Mouse (Mus musculus): ENCODE results near the gene Itgb7. TPM values are rescaled to one million over a fixed set of nuclear protein-coding genes. Genes with fewer than 3 reads are reported as not detected.

Itgb7 gene
- polyA plus RNA-seq, 1 experiment, result 2.0 TPM

GRCm38 (mm10) chr15:102208092-102208561, 23.6 kb downstream of the Itgb7 start:
- Histone ChIP-seq H3K4me3 (no peak overlapping the region), H3ac (ENCODE audit: control insufficient read depth, insufficient read length) (no peak overlapping the region), H3K79me2 (ENCODE audit: control insufficient read depth, insufficient read depth) (peaks cover 37% of the 10 kb centered on the region), H3K36me3 (ENCODE audit: control insufficient read depth, insufficient read depth) (peaks cover 59% of the 10 kb centered on the region), H3K4me2 (ENCODE audit: low read depth) (no peak overlapping the region), H3K27me3 (ENCODE audit: control insufficient read depth, insufficient read depth, insufficient read length) (no peaks in the 10 kb centered on the region)
- TF ChIP-seq SRF (IDR thresholded peaks at IDR 0.05; ENCODE audit: control insufficient read depth, insufficient read length, low read depth) (no peak), E2F4 (IDR thresholded peaks at IDR 0.05; ENCODE audit: insufficient read depth) (no peak), MAX (IDR thresholded peaks at IDR 0.05; ENCODE audit: low read depth) (no peak), TCF3 (IDR thresholded peaks at IDR 0.05; ENCODE audit: insufficient read length, low read depth) (no peak)

- H3K4me2 ChIP-seq (ENCODE audit: low read depth), result no peak overlapping the region
- H3K27me3 ChIP-seq (ENCODE audit: control insufficient read depth, insufficient read depth, insufficient read length), result no peaks in the 10 kb centered on the region
- peaks cover 37% of the 10 kb centered on the region for H3K79me2 ChIP-seq (ENCODE audit: control insufficient read depth, insufficient read depth)
- H3ac ChIP-seq (ENCODE audit: control insufficient read depth, insufficient read length), result no peak overlapping the region
- H3K4me3 ChIP-seq, result no peak overlapping the region
- H3K36me3 ChIP-seq (ENCODE audit: control insufficient read depth, insufficient read depth), result peaks cover 52% of the 10 kb centered on the region
- TF ChIP-seq E2F4 (IDR thresholded peaks at IDR 0.05; ENCODE audit: insufficient read depth) (no peak), MYOG (IDR thresholded peaks at IDR 0.05; ENCODE audit: control insufficient read depth in 1 of 3, insufficient read depth in 1 of 3, insufficient read length in 2 of 3, low read depth in 2 of 3) (no peak), POLR2A (IDR thresholded peaks at IDR 0.05; ENCODE audit: insufficient read length, low read depth) (no peak), TCF3 (IDR thresholded peaks at IDR 0.05; ENCODE audit: insufficient read length, low read depth) (no peak), SRF (IDR thresholded peaks at IDR 0.05; ENCODE audit: control insufficient read depth, insufficient read length, low read depth) (no peak), MYOD1 (IDR thresholded peaks at IDR 0.05; ENCODE audit: control insufficient read depth in 1 of 3, insufficient read length in 2 of 3, low read depth in 2 of 3) (no peak), CEBPB (IDR thresholded peaks at IDR 0.05; ENCODE audit: insufficient read depth, poor library complexity, severe bottlenecking) (no peak), REST (IDR thresholded peaks at IDR 0.05; ENCODE audit: insufficient read depth, insufficient read length) (no peak), TCF12 (IDR thresholded peaks at IDR 0.05; ENCODE audit: insufficient read depth, poor library complexity, severe bottlenecking) (no peak)
Observed at GRCm38 (mm10) chr15:102207351-102207750, 24.4 kb downstream of the Itgb7 start.

GRCm38 (mm10) chr15:102205779-102206178, 26.0 kb downstream of the Itgb7 start:
- Histone ChIP-seq H3ac (ENCODE audit: control insufficient read depth, insufficient read length) (no peak overlapping the region), H3K27me3 (ENCODE audit: control insufficient read depth, insufficient read depth, insufficient read length) (no peaks in the 10 kb centered on the region), H3K4me2 (ENCODE audit: low read depth) (no peak overlapping the region), H3K4me3 (no peak overlapping the region), H3K36me3 (ENCODE audit: control insufficient read depth, insufficient read depth) (peaks cover 44% of the 10 kb centered on the region), H3K79me2 (ENCODE audit: control insufficient read depth, insufficient read depth) (peaks cover 37% of the 10 kb centered on the region)
- TF ChIP-seq E2F4 (IDR thresholded peaks at IDR 0.05; ENCODE audit: insufficient read depth) (no peak), MYOD1 (IDR thresholded peaks at IDR 0.05; ENCODE audit: control insufficient read depth in 1 of 3, insufficient read length in 2 of 3, low read depth in 2 of 3) (no peak), SRF (IDR thresholded peaks at IDR 0.05; ENCODE audit: control insufficient read depth, insufficient read length, low read depth) (no peak), POLR2A (IDR thresholded peaks at IDR 0.05; ENCODE audit: insufficient read length, low read depth) (no peak), CEBPB (IDR thresholded peaks at IDR 0.05; ENCODE audit: insufficient read depth, poor library complexity, severe bottlenecking) (no peak), MAX (IDR thresholded peaks at IDR 0.05; ENCODE audit: low read depth) (no peak), REST (IDR thresholded peaks at IDR 0.05; ENCODE audit: insufficient read depth, insufficient read length) (no peak), MYOG (IDR thresholded peaks at IDR 0.05; ENCODE audit: control insufficient read depth in 1 of 3, insufficient read depth in 1 of 3, insufficient read length in 2 of 3, low read depth in 2 of 3) (no peak), TCF3 (IDR thresholded peaks at IDR 0.05; ENCODE audit: insufficient read length, low read depth) (no peak), POLR2AphosphoS2 (IDR thresholded peaks at IDR 0.05; ENCODE audit: insufficient read length, low read depth) (no peak), TCF12 (IDR thresholded peaks at IDR 0.05; ENCODE audit: insufficient read depth, poor library complexity, severe bottlenecking) (no peak), USF1 (IDR thresholded peaks at IDR 0.05; ENCODE audit: low read depth) (no peak)

DNA sequence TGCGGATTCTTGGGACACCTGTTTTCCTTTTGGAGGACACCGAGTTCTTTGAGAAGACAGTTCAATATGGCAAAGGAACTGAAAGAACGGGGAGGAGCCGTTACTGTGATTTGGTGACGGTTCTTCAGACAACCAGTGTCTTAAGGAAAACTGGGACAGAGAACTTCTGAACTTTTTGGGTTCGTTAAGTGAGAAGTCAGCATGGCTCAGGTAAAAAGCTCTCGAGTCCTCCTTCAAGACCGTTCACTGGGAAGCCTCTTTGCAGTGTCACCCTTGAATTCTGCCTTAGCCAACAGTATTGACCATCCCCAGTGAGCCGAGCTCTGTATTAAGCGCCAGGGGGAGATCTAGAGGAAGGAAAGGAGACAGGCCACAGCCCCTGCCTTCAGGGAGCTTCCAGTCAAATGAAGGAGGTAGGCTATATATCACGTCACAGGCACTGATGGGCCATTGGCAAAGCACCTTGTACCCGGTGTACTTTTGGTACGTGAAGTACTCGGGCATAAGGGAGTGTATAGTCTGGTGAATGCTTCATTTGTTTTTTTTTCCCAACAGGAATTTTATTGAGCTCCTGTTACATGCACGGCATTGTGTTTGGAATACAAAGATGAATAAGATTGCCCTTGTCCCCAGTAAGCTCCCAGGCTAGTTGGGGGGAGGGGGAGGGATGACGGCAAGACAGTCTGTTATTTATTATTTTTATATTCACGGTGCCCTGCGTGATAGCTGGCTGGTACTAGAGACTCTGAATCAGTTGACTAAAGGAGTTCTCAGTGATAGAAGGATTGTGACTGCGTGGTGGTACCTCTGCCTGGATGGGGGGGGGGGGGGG, 26.9 kb downstream of the Itgb7 start, which contains the start of gene Csad:
TSS of gene Csad (minus strand) at position 51 of the 832 bp plus-strand sequence.
- Histone ChIP-seq H3K4me3 (peak within 1 kb of the TSS; percentile 59), H3K27me3 (ENCODE audit: control insufficient read depth, insufficient read depth, insufficient read length) (no peaks in the 10 kb centered on the region), H3K79me2 (ENCODE audit: control insufficient read depth, insufficient read depth) (peaks cover 37% of the 10 kb centered on the region), H3K36me3 (ENCODE audit: control insufficient read depth, insufficient read depth) (peaks cover 44% of the 10 kb centered on the region), H3K4me2 (ENCODE audit: low read depth) (peak within 1 kb of the TSS; percentile 87), H3ac (ENCODE audit: control insufficient read depth, insufficient read length) (peak within 1 kb of the TSS; percentile 73)
- TF ChIP-seq USF1 (IDR thresholded peaks at IDR 0.05; ENCODE audit: low read depth) (no peak), REST (IDR thresholded peaks at IDR 0.05; ENCODE audit: insufficient read depth, insufficient read length) (no peak), MAX (IDR thresholded peaks at IDR 0.05; ENCODE audit: low read depth) (no peak), TCF12 (IDR thresholded peaks at IDR 0.05; ENCODE audit: insufficient read depth, poor library complexity, severe bottlenecking) (no peak), POLR2AphosphoS2 (IDR thresholded peaks at IDR 0.05; ENCODE audit: insufficient read length, low read depth) (no peak), MYOG (IDR thresholded peaks at IDR 0.05; ENCODE audit: control insufficient read depth in 1 of 3, insufficient read depth in 1 of 3, insufficient read length in 2 of 3, low read depth in 2 of 3) (no peak), CEBPB (IDR thresholded peaks at IDR 0.05; ENCODE audit: insufficient read depth, poor library complexity, severe bottlenecking) (no peak), SRF (IDR thresholded peaks at IDR 0.05; ENCODE audit: control insufficient read depth, insufficient read length, low read depth) (no peak), E2F4 (IDR thresholded peaks at IDR 0.05; ENCODE audit: insufficient read depth) (no peak)
